In the genomic region with DNA sequence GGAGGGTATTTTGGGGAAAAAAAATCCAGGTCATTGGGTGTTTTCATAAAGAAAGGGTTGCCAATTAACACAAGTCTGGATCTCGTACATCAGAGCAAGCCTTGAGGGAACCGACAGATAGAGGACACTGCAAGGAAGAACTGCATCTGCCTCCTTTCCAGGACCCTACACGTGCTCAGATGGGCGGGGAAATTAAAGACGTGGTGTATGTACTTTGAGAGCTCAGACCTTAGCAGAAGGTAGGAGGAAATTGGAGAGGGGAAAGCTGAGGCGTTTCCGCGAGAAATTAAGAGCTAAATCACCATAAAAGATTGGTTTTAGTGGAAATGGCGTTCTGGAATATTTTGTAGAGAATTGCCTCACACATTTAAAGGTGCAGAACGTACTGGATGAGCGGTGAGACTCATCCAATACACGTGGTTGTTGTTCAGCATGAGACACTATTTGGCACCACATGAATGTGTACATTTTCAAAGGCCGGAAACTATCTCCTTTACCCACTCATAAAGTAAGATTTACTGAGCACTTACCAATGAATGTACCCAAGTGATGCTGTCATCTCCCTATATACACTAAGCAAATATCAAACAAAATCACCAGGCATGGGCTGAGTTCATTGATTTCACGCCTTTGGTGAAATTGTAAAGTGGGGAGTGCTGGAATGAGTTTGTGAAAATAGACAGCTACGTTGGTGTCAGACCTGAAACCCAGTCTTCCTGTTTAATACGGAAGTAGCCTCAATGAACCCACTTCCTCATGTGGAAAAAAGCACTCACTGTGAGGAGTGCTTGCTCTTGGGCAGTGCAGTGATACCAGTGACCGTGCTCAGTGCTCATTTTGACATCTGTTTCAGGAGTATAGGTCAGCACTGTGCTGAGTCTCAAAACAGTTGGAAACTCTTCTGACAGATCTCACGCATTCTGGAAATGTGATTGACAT, we compare ENCODE assay signal across 8 mouse cellular contexts. TPM values are rescaled to one million over a fixed set of nuclear protein-coding genes. Genes with fewer than 3 reads are reported as not detected.
DNase-seq lines count a peak whose midpoint lies in the region; ATAC-seq and TF ChIP-seq lines count a peak whose summit lies in the region.

No protein-coding gene starts in this region.

- peaks cover 36% of the 10 kb centered on the region for H3K36me3 ChIP-seq in liver, embryonic 12.5 days
- peaks cover 15% of the 10 kb centered on the region for H3K36me3 ChIP-seq in myocyte (ENCODE audit: control insufficient read depth, insufficient read depth)

- no peak for TF ChIP-seq POLR2A in myocyte (IDR thresholded peaks at IDR 0.05; ENCODE audit: insufficient read length, low read depth)

- no peak for ATAC-seq in liver, embryonic 12.5 days

- peaks cover 21% of the 10 kb centered on the region for H3K79me2 ChIP-seq in myocyte (ENCODE audit: control insufficient read depth, insufficient read depth)

- H3K27ac ChIP-seq in liver, embryonic 12.5 days = peak overlapping the region; percentile 82

- WGBS in liver, embryonic 12.5 days (ENCODE audit: insufficient replicate concordance) = 14% methylated on average over 18 of the region's 18 CpGs

- intact Hi-C loops in heart, postnatal 10 days (cut with DNase I) = loop anchor here (1.0 kb wide), 1 partner anchor 130 kb away; a partner anchor contains a TSS

- H3K4me1 ChIP-seq in liver, embryonic 12.5 days = peaks cover 30% of the 10 kb centered on the region

- peak overlapping the region; percentile 79 for H3ac ChIP-seq in myocyte (ENCODE audit: control insufficient read depth, insufficient read length)

- H3K4me3 ChIP-seq in liver, embryonic 12.5 days = peak overlapping the region; percentile 80
- H3K4me3 ChIP-seq in myocyte = peak overlapping the region; percentile 92

- no peaks in the 10 kb centered on the region for H3K27me3 ChIP-seq in liver, embryonic 12.5 days (replicated peaks)
- H3K27me3 ChIP-seq in myocyte (ENCODE audit: control insufficient read depth, insufficient read depth, insufficient read length) = no peaks in the 10 kb centered on the region

- peak overlapping the region; percentile 81 for H3K9ac ChIP-seq in liver, embryonic 12.5 days

- peak; percentile 14 for DNase-seq in adrenal gland, postnatal 25 days
- DNase-seq in adrenal gland, postnatal 10 days = no peak
- peak; percentile 46 for DNase-seq in 3T3-L1 (ENCODE audit: low read depth, low spot score)
- DNase-seq in c-Kit-positive CD71-negative TER-119-negative erythroid progenitor cells, embryonic 14.5 days (ENCODE audit: low read depth) = peak; percentile 23
- DNase-seq in heart, postnatal 10 days = peak; percentile 28 to 29
- no peak for DNase-seq in adrenal gland, adult 2 months

- no peaks in the 10 kb centered on the region for H3K9me3 ChIP-seq in liver, embryonic 12.5 days (replicated peaks)

- H3K4me2 ChIP-seq in liver, embryonic 12.5 days = peak overlapping the region; percentile 83
- H3K4me2 ChIP-seq in myocyte (ENCODE audit: low read depth) = peak overlapping the region; percentile 88

TF ChIP-seq in myocyte, 11 proteins besides CTCF, POLR2A, EP300 and RAD21:
- TF ChIP-seq MYOG (IDR thresholded peaks at IDR 0.05; ENCODE audit: control insufficient read depth in 1 of 3, insufficient read depth in 1 of 3, insufficient read length in 2 of 3, low read depth in 2 of 3) = no peak
- TF ChIP-seq USF1 (IDR thresholded peaks at IDR 0.05; ENCODE audit: low read depth) = peak; percentile 52
- TF ChIP-seq POLR2AphosphoS2 (IDR thresholded peaks at IDR 0.05; ENCODE audit: insufficient read length, low read depth) = no peak
- TF ChIP-seq E2F4 (IDR thresholded peaks at IDR 0.05; ENCODE audit: insufficient read depth) = no peak
- TF ChIP-seq CEBPB (IDR thresholded peaks at IDR 0.05; ENCODE audit: insufficient read depth, poor library complexity, severe bottlenecking) = no peak
- TF ChIP-seq REST (IDR thresholded peaks at IDR 0.05; ENCODE audit: insufficient read depth, insufficient read length) = no peak

RNA-seq across cellular contexts. Expression of a gene that starts 0.9 kb away (rescaled TPM):
- 89.2 and 102 TPM in 2 replicates for total RNA-seq in adrenal gland, postnatal 25 days (2021)
- 10 to 100 TPM; 58.7 to 63.3 TPM for total RNA-seq in adrenal gland, postnatal 10 days (2021)
- total RNA-seq in heart, postnatal 10 days (2021) = 10 to 100 TPM; 39.6 to 42.4 TPM
- polyA plus RNA-seq in liver, embryonic 12.5 days (2016; fragmentation: Nextera tagmentation; extraction: Ambion mirVana) = 27.9 and 30.3 TPM in 2 replicates
- polyA plus RNA-seq in myocyte (2012; fragmentation: generic; extraction: Trizol) = 45.4 TPM
- total RNA-seq in adrenal gland, adult 2 months (2021) = 10 to 100 TPM; 82.2 to 97.0 TPM
- 12.6 and 18.8 TPM in 2 replicates for polyA plus RNA-seq in adrenal gland, adult 2 months (2012; rRNA removed)

RNA-seq across cellular contexts. Expression of a gene that starts 1.8 kb away (rescaled TPM):
- total RNA-seq in adrenal gland, postnatal 25 days (2021) = 69.8 and 82.3 TPM in 2 replicates
- 10 to 100 TPM; 68.6 to 74.4 TPM for total RNA-seq in adrenal gland, postnatal 10 days (2021)
- total RNA-seq in heart, postnatal 10 days (2021) = 10 to 100 TPM; 42.9 to 46.0 TPM
- polyA plus RNA-seq in liver, embryonic 12.5 days (2016; fragmentation: Nextera tagmentation; extraction: Ambion mirVana) = 68.3 and 72.6 TPM in 2 replicates
- 50.5 TPM for polyA plus RNA-seq in myocyte (2012; fragmentation: generic; extraction: Trizol)
- total RNA-seq in adrenal gland, adult 2 months (2021) = 10 to 100 TPM; 63.9 to 67.1 TPM
- polyA plus RNA-seq in adrenal gland, adult 2 months (2012; rRNA removed) = 12.9 and 21.2 TPM in 2 replicates

RNA-seq across cellular contexts. Expression of a gene that starts 29.2 kb away (rescaled TPM):
- total RNA-seq in adrenal gland, postnatal 25 days (2021) = 70.2 and 87.3 TPM in 2 replicates
- total RNA-seq in adrenal gland, postnatal 10 days (2021) = 10 to 100 TPM; 73.4 to 86.9 TPM
- total RNA-seq in heart, postnatal 10 days (2021) = 10 to 100 TPM; 26.7 to 28.0 TPM
- polyA plus RNA-seq in liver, embryonic 12.5 days (2016; fragmentation: Nextera tagmentation; extraction: Ambion mirVana) = 31.4 and 31.9 TPM in 2 replicates
- polyA plus RNA-seq in myocyte (2012; fragmentation: generic; extraction: Trizol) = 79.5 TPM
- total RNA-seq in adrenal gland, adult 2 months (2021) = 10 to 100 TPM; 61.2 to 65.0 TPM
- polyA plus RNA-seq in adrenal gland, adult 2 months (2012; rRNA removed) = 68.7 and 108 TPM in 2 replicates

Comparison
In these comparisons a context has a peak if more than half of its experiments do, and no peak if none do; other contexts are left out.
1. DNase-seq: peak in adrenal gland, postnatal 25 days (single experiment), 3T3-L1 (single experiment), c-Kit-positive CD71-negative TER-119-negative erythroid progenitor cells, embryonic 14.5 days (single experiment) and heart, postnatal 10 days (2 of 2); none in adrenal gland, postnatal 10 days (single experiment) and adrenal gland, adult 2 months (single experiment).